Mouse (Mus musculus) MN1 (cell line): Measurements from ENCODE around the gene Scamp2.
A peak's percentile ranks its signal among the peaks of the same experiment; 100 is the strongest.

Source experiments
- DNase-seq: peaks from one replicate; pipeline ENCODE4 v3.0.0-alpha.2; 2016; ENCODE audit warnings: low spot score

The Scamp2 gene

GRCm38 (mm10) chr9:57628717-57629116 lies 68.0 kb downstream of the Scamp2 start:
- DNase-seq = no peak

GRCm38 (mm10) chr9:57629118-57629874 lies 68.6 kb downstream of the Scamp2 start:
- peak; percentile 65 for DNase-seq

- DNase-seq = peak; percentile 38
These were observed 72.8 kb downstream of the Scamp2 start for GRCm38 (mm10) chr9:57633481-57634024.

- DNase-seq = no peak
These were observed 76.5 kb downstream of the Scamp2 start for GRCm38 (mm10) chr9:57637272-57637671.

- DNase-seq = peak; percentile 57
These were observed 77.1 kb downstream of the Scamp2 start for GRCm38 (mm10) chr9:57637741-57638322.
